Mouse (Mus musculus) central nervous system, embryonic 11.5 days (tissue): Measurements from ENCODE around the gene Plekhn1. TPM values are rescaled to one million over a fixed set of nuclear protein-coding genes. Genes with fewer than 3 reads are reported as not detected.

Experiments used
- polyA plus RNA-seq: library from polyadenylated mRNA; depleted of rRNA; stranded (reverse); fragments of >200 nt; gene quantifications from 2 replicates; pipeline ENCODE4 v1.2.3, GENCODE M21; 2012; rRNA removed

Gene Plekhn1
- 53.9 and 68.3 TPM in 2 replicates for polyA plus RNA-seq

GRCm38 (mm10) chr4:156234701-156235213, at the start of gene Plekhn1:
Gene Plekhn1, minus strand, starts transcription at chr4:156234857.

GRCm38 (mm10) chr4:156255078-156255839, 20.6 kb upstream of the Plekhn1 start, which contains the start of gene Samd11:
Gene Samd11, minus strand, starts transcription at chr4:156255657.

GRCm38 (mm10) chr4:156235808-156236533, 1.3 kb upstream of the Plekhn1 start, which contains the start of gene Noc2l:
Gene Noc2l, plus strand, starts transcription at chr4:156236010.

GRCm38 (mm10) chr4:156215649-156216048, 19.0 kb downstream of the Plekhn1 start, which contains the start of gene Perm1:
Gene Perm1, plus strand, starts transcription at chr4:156215868.

GRCm38 (mm10) chr4:156203001-156203412, 31.6 kb downstream of the Plekhn1 start, which contains the start of gene AW011738:
Gene AW011738, plus strand, starts transcription at chr4:156203304.

GRCm38 (mm10) chr4:156200623-156201475, 33.8 kb downstream of the Plekhn1 start, which contains the start of gene Isg15:
Gene Isg15, minus strand, starts transcription at chr4:156200818.

GRCm38 (mm10) chr4:156197131-156197828, 37.4 kb downstream of the Plekhn1 start, which contains the start of gene Agrn:
Gene Agrn, minus strand, starts transcription at chr4:156197488.

Other genes with a start within 250 kb of the Plekhn1 start
- gene B3galt6, start 242.2 kb downstream of the Plekhn1 start, polyA plus RNA-seq, result 8.5 and 10.3 TPM in 2 replicates
- 76.6 and 90.7 TPM in 2 replicates for gene Sdf4, start 242.0 kb downstream of the Plekhn1 start, polyA plus RNA-seq
- 4.2 and 4.4 TPM in 2 replicates for gene Tnfrsf4, start 221.0 kb downstream of the Plekhn1 start, polyA plus RNA-seq
- gene Tnfrsf18, start 208.7 kb downstream of the Plekhn1 start, polyA plus RNA-seq, result 0.06 and 0.16 TPM in 2 replicates
- 0.24 and 0.45 TPM in 2 replicates for gene Ttll10, start 175.4 kb downstream of the Plekhn1 start, polyA plus RNA-seq
- gene 9430015G10Rik, start 124.9 kb downstream of the Plekhn1 start, polyA plus RNA-seq, result 58.0 and 88.7 TPM in 2 replicates
- 2.9 and 4.2 TPM in 2 replicates for gene Rnf223, start 104.3 kb downstream of the Plekhn1 start, polyA plus RNA-seq
- 227 and 301 TPM in 2 replicates for gene Agrn, start 37.4 kb downstream of the Plekhn1 start, polyA plus RNA-seq
- 1.0 and 1.2 TPM in 2 replicates for gene Isg15, start 34.0 kb downstream of the Plekhn1 start, polyA plus RNA-seq
- 5.1 and 8.3 TPM in 2 replicates for gene AW011738, start 31.6 kb downstream of the Plekhn1 start, polyA plus RNA-seq
- 0.80 and 0.85 TPM in 2 replicates for gene Perm1, start 19.0 kb downstream of the Plekhn1 start, polyA plus RNA-seq
- gene Noc2l, start 1.2 kb upstream of the Plekhn1 start, polyA plus RNA-seq, result 115 and 144 TPM in 2 replicates
- 5.3 and 5.9 TPM in 2 replicates for gene Samd11, start 20.8 kb upstream of the Plekhn1 start, polyA plus RNA-seq
- not detected in 2 replicates for gene Vmn2r-ps159, start 96.2 kb upstream of the Plekhn1 start, polyA plus RNA-seq